Mouse (Mus musculus): ENCODE results near the gene Cd38. TPM values are rescaled to one million over a fixed set of nuclear protein-coding genes. Genes with fewer than 3 reads are reported as not detected.

Gene Cd38
- 9.1 TPM for total RNA-seq (2023)

GRCm38 (mm10) chr5:43868253-43868652 is at the start of gene Cd38:
Gene Cd38 (plus strand): TSS chr5:43868553.

GRCm38 (mm10) chr5:43818695-43819094 is 49.7 kb upstream of the Cd38 start, which contains the start of gene Bst1:
Gene Bst1 (plus strand): TSS chr5:43818885.

GRCm38 (mm10) chr5:43821538-43821937 is 46.8 kb upstream of the Cd38 start, which contains the start of gene Fbxl5:
Gene Fbxl5 (minus strand): TSS chr5:43821638.

GRCm38 (mm10) chr5:43912844-43913243 is 44.5 kb downstream of the Cd38 start, which contains the start of gene Gm7879:
Gene Gm7879 (plus strand): TSS chr5:43913144.

Other genes with a start within 250 kb of the Cd38 start
- not detected for gene Cc2d2a, start 206.2 kb upstream of the Cd38 start, total RNA-seq (2023)
- gene Bst1, start 49.7 kb upstream of the Cd38 start, total RNA-seq (2023): 0.85 TPM
- 54.0 TPM for gene Fbxl5, start 46.9 kb upstream of the Cd38 start, total RNA-seq (2023)
- 7.6 TPM for gene Gm7879, start 44.6 kb downstream of the Cd38 start, total RNA-seq (2023)
- not detected for gene Fgfbp1, start 113.2 kb downstream of the Cd38 start, total RNA-seq (2023)
- not detected for gene Prom1, start 233.5 kb downstream of the Cd38 start, total RNA-seq (2023)

Measured in CD4-positive naive resting alpha-beta T cell, adult 76 days (primary cell).